Mouse (Mus musculus) MEL (cell line): ENCODE measurements around the gene Mpc1. TPM values are rescaled to one million over a fixed set of nuclear protein-coding genes. Genes with fewer than 3 reads are reported as not detected.
A peak's percentile ranks its signal among the peaks of the same experiment; 100 is the strongest.

ENCODE experiments used
- DNase-seq: peaks from one replicate; pipeline ENCODE4 v3.0.0; 2011; ENCODE audit warnings: low read depth, low spot score
- H3K27ac ChIP-seq: 2 replicates; pipeline ENCODE4 v1.5.1; 2012; ENCODE audit warnings: low read depth, mild to moderate bottlenecking, control low read depth, low read length, moderate library complexity; ENCODE audit not compliant: control insufficient read depth
- H3K27me3 ChIP-seq, 2 experiments: fragments of 150-350 bp in 1 of 2; sonication (generic) in 1 of 2; 2 replicates each; pipeline ENCODE4 v1.6.1; 2012; ENCODE audit warnings: low read length in 2 of 2, mild to moderate bottlenecking in 2 of 2, improper control_type of control experiment in 1 of 2, moderate library complexity in 1 of 2; ENCODE audit not compliant: insufficient read depth in 2 of 2, control insufficient read depth in 1 of 2
- H3K36me3 ChIP-seq, 2 experiments: 2 replicates each; pipeline ENCODE4 v1.6.1; 2012 to 2014; ENCODE audit warnings: low read length in 2 of 2, improper control_type of control experiment in 1 of 2, inconsistent platforms in 1 of 2, mild to moderate bottlenecking in 1 of 2; ENCODE audit not compliant: insufficient read depth in 2 of 2, control insufficient read depth in 1 of 2
- H3K4me1 ChIP-seq, 2 experiments: fragments of 150-350 bp in 1 of 2; sonication (generic) in 1 of 2; 2 replicates each; pipeline ENCODE4 v1.6.1; 2012; ENCODE audit warnings: low read length in 2 of 2, improper control_type of control experiment in 1 of 2, mild to moderate bottlenecking in 1 of 2; ENCODE audit not compliant: insufficient read depth in 2 of 2, control insufficient read depth in 1 of 2
- H3K4me3 ChIP-seq, 2 experiments: fragments of 150-350 bp in 1 of 2; sonication (generic) in 1 of 2; 2 replicates each; pipeline ENCODE4 v1.5.1; 2012; ENCODE audit warnings: low read depth in 2 of 2, low read length in 2 of 2, mild to moderate bottlenecking in 2 of 2, moderate library complexity in 2 of 2, control low read depth in 1 of 2, improper control_type of control experiment in 1 of 2; ENCODE audit not compliant: control insufficient read depth in 1 of 2, insufficient read depth in 1 of 2
- H3K79me2 ChIP-seq: 2 replicates; pipeline ENCODE4 v1.6.1; 2012; ENCODE audit warnings: mild to moderate bottlenecking, low read length, moderate library complexity; ENCODE audit not compliant: control insufficient read depth, poor library complexity, insufficient read depth
- H3K9ac ChIP-seq: 2 replicates; pipeline ENCODE4 v1.6.1; 2012; ENCODE audit warnings: low read depth, mild to moderate bottlenecking, control low read depth, low read length, moderate library complexity; ENCODE audit not compliant: control insufficient read depth, poor library complexity, severe bottlenecking
- H3K9me3 ChIP-seq: fragments of 150-350 bp; sonication (generic); replicated peaks from 2 replicates; pipeline ENCODE4 v1.6.1; 2012; ENCODE audit warnings: mild to moderate bottlenecking, low read length, improper control_type of control experiment, moderate library complexity; ENCODE audit not compliant: insufficient read depth
- CHD2 ChIP-seq: IDR thresholded peaks from 2 replicates; pipeline ENCODE4 v1.6.1; 2011; ENCODE audit warnings: low read length, improper control_type of control experiment
- CTCF ChIP-seq, 3 experiments: IDR thresholded peaks in 2 of 3; conservative IDR thresholded peaks in 1 of 3; 2 replicates each; pipeline ENCODE4 v1.5.1; 2011 to 2012; ENCODE audit warnings: low read length in 3 of 3, low read depth in 2 of 3, mild to moderate bottlenecking in 2 of 3, improper control_type of control experiment in 1 of 3, inconsistent platforms in 1 of 3, mixed read lengths in 1 of 3, moderate library complexity in 1 of 3; ENCODE audit not compliant: control insufficient read depth in 1 of 3, insufficient read depth in 1 of 3, poor library complexity in 1 of 3, severe bottlenecking in 1 of 3
- E2F4 ChIP-seq: IDR thresholded peaks from 2 replicates; pipeline ENCODE4 v1.6.1; 2011; ENCODE audit warnings: low read depth, low read length, improper control_type of control experiment, borderline replicate concordance
- ETS1 ChIP-seq: IDR thresholded peaks from 2 replicates; pipeline ENCODE4 v1.6.1; 2012; ENCODE audit warnings: low read depth, mild to moderate bottlenecking, inconsistent platforms, low read length, improper control_type of control experiment, moderate library complexity
- GATA1 ChIP-seq: IDR thresholded peaks from 2 replicates; pipeline ENCODE4 v1.6.1; 2011; ENCODE audit warnings: low read depth, low read length, improper control_type of control experiment
- HCFC1 ChIP-seq: IDR thresholded peaks from 2 replicates; pipeline ENCODE4 v1.6.1; 2012; ENCODE audit warnings: low read depth, mild to moderate bottlenecking, inconsistent platforms, low read length, improper control_type of control experiment, moderate library complexity
- MAFK ChIP-seq: IDR thresholded peaks from 2 replicates; pipeline ENCODE4 v1.6.1; 2011; ENCODE audit warnings: low read depth, mild to moderate bottlenecking, low read length, improper control_type of control experiment, borderline replicate concordance
- MAZ ChIP-seq: IDR thresholded peaks from 2 replicates; pipeline ENCODE4 v1.6.1; 2012; ENCODE audit warnings: low read depth, mild to moderate bottlenecking, inconsistent platforms, low read length, improper control_type of control experiment
- NELFE ChIP-seq: IDR thresholded peaks from 2 replicates; pipeline ENCODE4 v1.6.1; 2011; ENCODE audit warnings: low read depth, low read length, improper control_type of control experiment
- NRF1 ChIP-seq: IDR thresholded peaks from 2 replicates; pipeline ENCODE4 v1.6.1; 2014; ENCODE audit warnings: low read depth, mild to moderate bottlenecking, inconsistent platforms, low read length, improper control_type of control experiment, moderate library complexity; ENCODE audit not compliant: poor library complexity, insufficient read depth, severe bottlenecking
- RAD21 ChIP-seq: IDR thresholded peaks from 2 replicates; pipeline ENCODE4 v1.6.1; 2011; ENCODE audit warnings: mild to moderate bottlenecking, low read depth, low read length, improper control_type of control experiment
- RCOR1 ChIP-seq: IDR thresholded peaks from 2 replicates; pipeline ENCODE4 v1.6.1; 2012; ENCODE audit warnings: low read depth, mild to moderate bottlenecking, inconsistent platforms, low read length, improper control_type of control experiment
- SMC3 ChIP-seq: IDR thresholded peaks from 2 replicates; pipeline ENCODE4 v1.6.1; 2011; ENCODE audit warnings: low read depth, low read length, improper control_type of control experiment
- TCF12 ChIP-seq: IDR thresholded peaks from 2 replicates; pipeline ENCODE4 v1.6.1; 2014; ENCODE audit warnings: low read depth, mild to moderate bottlenecking, inconsistent platforms, low read length, improper control_type of control experiment, moderate library complexity
- polyA plus RNA-seq, 2 experiments: library from polyadenylated mRNA; stranded (reverse) in 1 of 2; unstranded in 1 of 2; fragments of >175 nt in 1 of 2; fragments of >200 nt in 1 of 2; gene quantifications; 2 replicates each; pipeline versions ENCODE4 v1.2.1 to v1.2.4; 2012; ENCODE audit warnings: low replicate concordance in 2 of 2, low read depth in 1 of 2; ENCODE audit not compliant: insufficient read length in 2 of 2, insufficient read depth in 1 of 2, missing spikeins in 1 of 2
- total RNA-seq: library from RNA; depleted of rRNA; stranded (reverse); fragments of 300-350 nt; gene quantifications from 2 replicates; pipeline ENCODE4 v1.2.3, GENCODE M21; 2012

Gene Mpc1
- total and polyA plus RNA-seq, 3 experiments, result 56.2 to 89.6 TPM; not detected in 1

DNA sequence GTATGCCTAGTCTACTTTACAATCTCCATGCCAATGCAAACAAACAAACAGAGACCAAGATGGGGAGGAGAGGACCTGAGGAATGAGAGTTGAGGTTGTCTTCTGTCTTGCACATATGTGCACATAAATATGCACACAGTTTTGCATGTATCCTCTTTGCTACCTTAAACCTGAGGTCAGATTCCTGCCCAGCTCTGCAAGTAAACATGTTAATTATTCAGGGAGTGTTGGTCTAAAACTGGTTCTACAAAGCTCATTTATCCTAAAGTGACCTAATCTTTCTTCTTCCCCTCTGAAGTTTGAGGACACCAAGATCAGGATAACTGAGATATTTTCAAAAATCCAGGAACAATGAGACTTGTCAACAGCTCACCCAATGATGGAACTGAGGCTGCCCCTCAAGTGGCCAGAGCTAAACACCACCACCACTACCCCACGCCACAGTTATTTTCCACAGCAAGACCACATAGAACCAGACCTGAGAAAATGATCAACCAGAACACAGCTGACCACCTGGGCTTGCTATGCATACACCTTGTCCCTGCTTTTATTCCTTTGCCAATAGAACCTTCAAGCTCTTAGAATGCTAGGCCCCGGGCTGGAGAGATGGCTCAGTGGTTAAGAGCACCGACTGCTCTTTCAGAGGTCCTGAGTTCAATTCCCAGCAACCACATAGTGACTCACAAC, 7.4 kb downstream of the Mpc1 start:
- peaks cover 1 to 5% of the 10 kb centered on the region in 2 experiments; a peak in 2 of 4 replicates for H3K36me3 ChIP-seq
- no peaks in the 10 kb centered on the region for H3K27me3 ChIP-seq
- TF ChIP-seq MAFK, result no peak
- no peak for TF ChIP-seq GATA1
- no peak for TF ChIP-seq CHD2
- no peak for TF ChIP-seq ETS1
- TF ChIP-seq RAD21, result no peak
- TF ChIP-seq RCOR1, result no peak
- no peak for TF ChIP-seq TCF12
- no peak for TF ChIP-seq NELFE
- peaks cover 13% of the 10 kb centered on the region for H3K79me2 ChIP-seq
- H3K4me1 ChIP-seq, result peaks cover 1 to 4% of the 10 kb centered on the region in 2 experiments; a peak in 2 of 4 replicates
- DNase-seq, result no peak
- H3K9ac ChIP-seq, result no peak overlapping the region
- no peak overlapping the region for H3K27ac ChIP-seq
- H3K9me3 ChIP-seq, result no peaks in the 10 kb centered on the region
- H3K4me3 ChIP-seq, result no peak overlapping the region

- DNase-seq, result no peak
- Histone ChIP-seq H3K27ac (no peak overlapping the region), H3K79me2 (peaks cover 12% of the 10 kb centered on the region), H3K9ac (no peak overlapping the region), H3K4me3 (no peak overlapping the region), H3K9me3 (no peaks in the 10 kb centered on the region), H3K4me1 (peaks cover 0 to 4% of the 10 kb centered on the region in 2 experiments; a peak in 1 of 4 replicates), H3K36me3 (peaks cover under 1 to 1% of the 10 kb centered on the region in 2 experiments; a peak in 1 of 4 replicates), H3K27me3 (no peaks in the 10 kb centered on the region)
- TF ChIP-seq TCF12, result no peak
- TF ChIP-seq NRF1, result no peak
- TF ChIP-seq NELFE, result no peak
- no peak for TF ChIP-seq HCFC1
Observed at GRCm38 (mm10) chr17:8290736-8291135, 8.0 kb downstream of the Mpc1 start.

DNA sequence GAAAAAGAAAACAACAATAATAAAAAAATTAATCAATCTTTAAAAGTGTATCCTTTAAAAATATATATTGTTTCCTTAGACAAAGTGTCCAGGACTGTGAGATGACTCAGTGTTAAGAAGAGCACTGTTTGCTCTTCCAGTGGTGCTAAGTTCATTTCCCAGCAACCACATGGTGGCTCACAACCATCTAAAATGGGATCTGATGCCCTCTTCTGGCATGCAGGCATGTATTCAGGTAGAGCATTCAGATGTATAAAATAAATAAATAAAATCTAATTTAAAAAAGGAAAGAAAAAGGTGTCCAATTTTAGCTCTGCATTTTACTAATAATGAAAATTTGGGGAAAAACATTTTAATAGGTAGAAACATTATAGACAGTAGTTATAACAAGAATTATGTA, 13.1 kb downstream of the Mpc1 start:
- DNase-seq, result no peak
- no peaks in the 10 kb centered on the region for H3K27me3 ChIP-seq
- H3K27ac ChIP-seq, result no peak overlapping the region
- H3K4me1 ChIP-seq, result no peaks in the 10 kb centered on the region
- no peaks in the 10 kb centered on the region; the same call in 1 of the 2 replicates for H3K79me2 ChIP-seq
- H3K4me3 ChIP-seq, result no peak overlapping the region
- no peaks in the 10 kb centered on the region; a peak in 1 of 4 replicates for H3K36me3 ChIP-seq
- H3K9ac ChIP-seq, result no peak overlapping the region
- TF ChIP-seq SMC3, result peak; percentile 18; the same call in 1 of the 2 replicates
- no peak for TF ChIP-seq MAZ
- TF ChIP-seq CTCF (IDR thresholded peaks at IDR 0.05 in 2 of 3, conservative IDR thresholded peaks at IDR 0.05 in 1 of 3; ENCODE audit: control insufficient read depth in 1 of 3, insufficient read depth in 1 of 3, low read depth in 2 of 3, low read length in 3 of 3, poor library complexity in 1 of 3, severe bottlenecking in 1 of 3), result peak in 1 of 3 experiments; percentile 38; a peak in 2 of 6 replicates
- no peak for TF ChIP-seq E2F4
- TF ChIP-seq HCFC1, result no peak
- TF ChIP-seq, all 39 proteins: peak for 2
- no peaks in the 10 kb centered on the region for H3K9me3 ChIP-seq
